Mouse (Mus musculus) embryonic facial prominence, embryonic 15.5 days (tissue): ENCODE data around the gene Hspb6. TPM values are rescaled to one million over a fixed set of nuclear protein-coding genes. Genes with fewer than 3 reads are reported as not detected.

Source experiments
- ATAC-seq: fragments of 200-750 bp; cut with Nextera tagmentation; 2 replicates; pipeline ENCODE4 v1.8.0; 2017; ENCODE audit warnings: low read depth, moderate TSS enrichment; ENCODE audit not compliant: insufficient number of reproducible peaks, low FRiP score, low TSS enrichment
- H3K27ac ChIP-seq: fragments of 300-500 bp; sonication (generic); replicated peaks from 2 replicates; pipeline ENCODE4 v1.5.1; 2015; ENCODE audit warnings: mild to moderate bottlenecking, inconsistent platforms
- H3K27me3 ChIP-seq: fragments of 300-500 bp; sonication (generic); 2 replicates; pipeline ENCODE4 v1.6.1; 2015; ENCODE audit warnings: inconsistent platforms
- H3K36me3 ChIP-seq: fragments of 300-500 bp; sonication (generic); 2 replicates; pipeline ENCODE4 v1.6.1; 2015; ENCODE audit warnings: mild to moderate bottlenecking, inconsistent platforms
- H3K4me1 ChIP-seq: fragments of 300-500 bp; sonication (generic); 2 replicates; pipeline ENCODE4 v1.6.1; 2015; ENCODE audit warnings: inconsistent platforms
- H3K4me2 ChIP-seq: fragments of 300-500 bp; sonication (generic); replicated peaks from 2 replicates; pipeline ENCODE4 v1.6.1; 2015; ENCODE audit warnings: mild to moderate bottlenecking, inconsistent platforms
- H3K4me3 ChIP-seq: fragments of 300-500 bp; sonication (generic); replicated peaks from 2 replicates; pipeline ENCODE4 v1.5.1; 2015; ENCODE audit warnings: mild to moderate bottlenecking, inconsistent platforms
- H3K9ac ChIP-seq: fragments of 300-500 bp; sonication (generic); 2 replicates; pipeline ENCODE4 v1.6.1; 2015; ENCODE audit warnings: inconsistent platforms
- H3K9me3 ChIP-seq: fragments of 300-500 bp; sonication (generic); replicated peaks from 2 replicates; pipeline ENCODE4 v1.6.1; 2016; ENCODE audit warnings: inconsistent platforms
- WGBS: fragments of 180-500 bp; shearing (Covaris S2); methylation state at CpG from one replicate; pipeline ENCODE4 v1.1.7; 2015; 5-methylcytosine and 5-hydroxymethylcytosine counted together
- microRNA-seq: library from miRNA; unstranded; fragments of <30 nt; microRNA quantifications from one replicate; pipeline ENCODE4, GENCODE M21; 2016; ENCODE audit warnings: borderline number of aligned reads
- polyA plus RNA-seq: library from polyadenylated mRNA; unstranded; fragments of >200 nt; fragmentation: Nextera tagmentation; extraction: Ambion mirVana; gene quantifications from 2 replicates; pipeline ENCODE4 v1.2.1, GENCODE M21; 2015

The Hspb6 gene
- polyA plus RNA-seq, 1 experiment from 2014 or later: 22.2 TPM

DNA sequence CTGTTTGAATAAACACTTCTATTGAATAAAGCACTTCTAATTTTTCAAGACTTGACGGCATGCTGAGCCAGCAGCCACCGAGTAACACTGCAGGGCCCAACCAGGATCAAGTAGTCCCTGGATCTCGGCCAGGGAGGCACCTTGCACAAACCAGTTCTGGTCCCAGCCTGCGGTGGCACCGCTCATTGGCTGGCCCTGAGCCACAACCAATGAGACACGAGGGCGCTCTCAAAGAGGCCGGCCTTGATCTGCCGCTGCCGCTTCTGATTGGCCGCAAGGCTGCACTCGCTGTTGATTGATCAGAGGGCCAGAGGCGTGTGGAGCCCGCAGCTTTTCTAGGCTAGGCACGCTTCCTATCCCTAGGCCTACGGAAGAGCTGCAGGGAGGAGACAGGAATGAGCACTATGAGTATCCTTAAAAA, 48.0 kb downstream of the Hspb6 start:
- Histone ChIP-seq H3K27ac (peak overlapping the region; percentile 55), H3K4me2 (0 out of 2 replicates have a peak overlapping the region, but pooled peaks have one; percentile 6), H3K36me3 (no peaks in the 10 kb centered on the region), H3K27me3 (no peaks in the 10 kb centered on the region), H3K4me1 (peaks cover 3% of the 10 kb centered on the region; the same call in 1 of the 2 replicates), H3K9me3 (no peaks in the 10 kb centered on the region), H3K9ac (no peak overlapping the region), H3K4me3 (no peak overlapping the region)
- 1% methylated on average over 16 of the region's 16 CpGs for WGBS
- peak; percentile 85 for ATAC-seq

DNA sequence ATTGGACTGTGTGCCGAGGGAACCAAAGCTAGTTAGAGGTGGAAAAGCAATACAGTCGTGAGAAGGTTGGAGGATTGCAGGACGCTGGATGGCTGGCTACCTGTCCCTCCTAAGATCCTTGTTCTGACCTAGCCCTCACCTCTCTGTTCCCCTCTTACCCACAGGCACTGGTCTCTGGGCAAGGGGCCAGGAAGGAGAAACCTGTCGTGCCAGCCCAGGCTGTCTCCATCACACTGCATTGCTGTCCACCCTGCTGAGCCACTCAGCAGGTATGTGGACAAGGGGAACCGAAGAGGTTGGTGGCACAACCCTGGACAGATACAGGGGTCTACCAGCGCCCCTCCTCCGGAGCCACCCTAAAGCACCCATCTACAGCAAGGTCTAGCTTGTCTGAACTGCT, 48.7 kb downstream of the Hspb6 start:
- H3K9ac ChIP-seq: no peak overlapping the region
- H3K9me3 ChIP-seq: no peaks in the 10 kb centered on the region
- ATAC-seq: no peak
- H3K27ac ChIP-seq: peak overlapping the region; percentile 24; the same call in 1 of the 2 replicates
- peaks cover 3% of the 10 kb centered on the region; the same call in 1 of the 2 replicates for H3K4me1 ChIP-seq
- no peak overlapping the region for H3K4me3 ChIP-seq
- no peaks in the 10 kb centered on the region for H3K36me3 ChIP-seq
- H3K27me3 ChIP-seq: no peaks in the 10 kb centered on the region
- no peak overlapping the region for H3K4me2 ChIP-seq
- WGBS: 63% methylated on average over 7 of the region's 7 CpGs

GRCm38 (mm10) chr7:30602583-30602982, 50.6 kb downstream of the Hspb6 start:
- no peak for ATAC-seq
- H3K9me3 ChIP-seq: no peaks in the 10 kb centered on the region
- 0 out of 2 replicates have a peak overlapping the region, but pooled peaks have one; percentile 44 for H3K27ac ChIP-seq
- 13% methylated on average over 3 of the region's 3 CpGs for WGBS
- no peaks in the 10 kb centered on the region for H3K36me3 ChIP-seq
- no peaks in the 10 kb centered on the region for H3K27me3 ChIP-seq
- no peak overlapping the region for H3K4me3 ChIP-seq
- no peak overlapping the region for H3K9ac ChIP-seq
- H3K4me1 ChIP-seq: peaks cover 3% of the 10 kb centered on the region; the same call in 1 of the 2 replicates
- no peak overlapping the region for H3K4me2 ChIP-seq

GRCm38 (mm10) chr7:30604424-30604823, 52.4 kb downstream of the Hspb6 start:
- Histone ChIP-seq H3K4me1 (peaks cover 10% of the 10 kb centered on the region; the same call in 1 of the 2 replicates), H3K27ac (no peak overlapping the region), H3K27me3 (no peaks in the 10 kb centered on the region), H3K4me2 (no peak overlapping the region), H3K36me3 (no peaks in the 10 kb centered on the region), H3K9ac (no peak overlapping the region), H3K4me3 (no peak overlapping the region), H3K9me3 (no peaks in the 10 kb centered on the region)
- no peak for ATAC-seq
- WGBS: 42% methylated on average over 8 of the region's 8 CpGs

DNA sequence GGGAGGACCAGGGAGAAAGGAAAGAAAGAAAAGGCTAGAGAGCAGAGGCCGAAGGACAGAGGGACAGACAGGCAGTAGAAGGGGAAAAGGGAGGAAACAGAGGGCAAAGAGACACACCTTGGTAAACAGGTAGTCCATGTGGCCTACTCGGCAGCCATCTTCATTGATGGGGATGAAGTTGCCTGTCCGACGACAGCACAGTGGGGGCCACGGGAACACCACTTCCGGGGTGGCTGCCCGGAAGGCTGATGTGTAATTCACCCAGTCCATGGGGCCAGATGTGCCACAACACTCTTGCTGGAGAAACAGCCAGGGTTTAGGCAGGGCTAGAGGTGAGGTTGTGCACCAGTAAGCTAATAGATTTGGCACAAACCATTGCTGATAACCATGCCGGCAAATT, 53.0 kb downstream of the Hspb6 start:
- no peaks in the 10 kb centered on the region for H3K27me3 ChIP-seq
- WGBS: 84% methylated on average over 8 of the region's 8 CpGs
- H3K9me3 ChIP-seq: no peaks in the 10 kb centered on the region
- no peak overlapping the region for H3K27ac ChIP-seq
- ATAC-seq: no peak
- H3K9ac ChIP-seq: no peak overlapping the region
- H3K36me3 ChIP-seq: no peaks in the 10 kb centered on the region
- no peak overlapping the region for H3K4me3 ChIP-seq
- H3K4me1 ChIP-seq: peaks cover 7% of the 10 kb centered on the region; the same call in 1 of the 2 replicates
- H3K4me2 ChIP-seq: no peak overlapping the region

Small RNAs within 50 kb of the gene (microRNA-seq; reads per million reads assigned to microRNA genes)
- 1.0 reads per million for gene Gm38670
- not detected for gene Mir3569

Other genes starting within 250 kb of the Hspb6 start
- 84.9 and 92.8 TPM in 2 replicates for gene Alkbh6, start 243.5 kb upstream of the Hspb6 start, polyA plus RNA-seq
- 30.5 and 36.9 TPM in 2 replicates for gene Syne4, start 237.4 kb upstream of the Hspb6 start, polyA plus RNA-seq
- 0.60 and 1.9 TPM in 2 replicates for gene E130208F15Rik, start 230.4 kb upstream of the Hspb6 start, polyA plus RNA-seq
- 17.9 and 18.8 TPM in 2 replicates for gene Sdhaf1, start 228.3 kb upstream of the Hspb6 start, polyA plus RNA-seq
- gene Lrfn3, start 189.4 kb upstream of the Hspb6 start, polyA plus RNA-seq: 5.7 and 6.6 TPM in 2 replicates
- gene Tyrobp, start 138.4 kb upstream of the Hspb6 start, polyA plus RNA-seq: 95.4 and 103 TPM in 2 replicates
- gene Hcst, start 132.3 kb upstream of the Hspb6 start, polyA plus RNA-seq: 2.2 and 2.4 TPM in 2 replicates
- 1.7 and 1.8 TPM in 2 replicates for gene Nfkbid, start 130.4 kb upstream of the Hspb6 start, polyA plus RNA-seq
- 52.0 and 61.3 TPM in 2 replicates for gene Aplp1, start 106.6 kb upstream of the Hspb6 start, polyA plus RNA-seq
- 1.1 and 1.3 TPM in 2 replicates for gene Kirrel2, start 94.5 kb upstream of the Hspb6 start, polyA plus RNA-seq
- 0.17 TPM in 2 replicates for gene Nphs1, start 93.9 kb upstream of the Hspb6 start, polyA plus RNA-seq
- gene Prodh2, start 58.6 kb upstream of the Hspb6 start, polyA plus RNA-seq: not detected in 2 replicates
- gene Arhgap33, start 17.1 kb upstream of the Hspb6 start, polyA plus RNA-seq: 12.2 and 16.2 TPM in 2 replicates
- gene Proser3, start 121 bp downstream of the Hspb6 start, polyA plus RNA-seq: 11.6 and 17.6 TPM in 2 replicates
- gene Lin37, start 7.7 kb downstream of the Hspb6 start, polyA plus RNA-seq: 45.6 and 46.8 TPM in 2 replicates
- 83.7 and 86.6 TPM in 2 replicates for gene U2af1l4, start 11.1 kb downstream of the Hspb6 start, polyA plus RNA-seq
- 11.0 and 15.0 TPM in 2 replicates for gene Gm49396, start 11.2 kb downstream of the Hspb6 start, polyA plus RNA-seq
- 136 and 140 TPM in 2 replicates for gene Psenen, start 11.4 kb downstream of the Hspb6 start, polyA plus RNA-seq
- 5.3 and 6.1 TPM in 2 replicates for gene Igflr1, start 13.2 kb downstream of the Hspb6 start, polyA plus RNA-seq
- 10.8 and 11.6 TPM in 2 replicates for gene Kmt2b, start 36.5 kb downstream of the Hspb6 start, polyA plus RNA-seq
- gene Zbtb32, start 46.7 kb downstream of the Hspb6 start, polyA plus RNA-seq: 1.5 and 1.8 TPM in 2 replicates
- gene Upk1a, start 60.7 kb downstream of the Hspb6 start, polyA plus RNA-seq: 0.54 and 0.75 TPM in 2 replicates
- gene Cox6b1, start 74.0 kb downstream of the Hspb6 start, polyA plus RNA-seq: 848 and 867 TPM in 2 replicates
- gene Etv2, start 83.7 kb downstream of the Hspb6 start, polyA plus RNA-seq: not detected in 2 replicates
- gene Rbm42, start 98.1 kb downstream of the Hspb6 start, polyA plus RNA-seq: 126 and 129 TPM in 2 replicates
- 37.8 and 41.2 TPM in 2 replicates for gene Haus5, start 112.8 kb downstream of the Hspb6 start, polyA plus RNA-seq
- gene Pmis2, start 119.4 kb downstream of the Hspb6 start, polyA plus RNA-seq: not detected in 2 replicates
- 0.41 and 0.64 TPM in 2 replicates for gene 2200002J24Rik, start 146.7 kb downstream of the Hspb6 start, polyA plus RNA-seq
- 0.29 and 0.63 TPM in 2 replicates for gene Atp4a, start 160.0 kb downstream of the Hspb6 start, polyA plus RNA-seq
- 191 and 200 TPM in 2 replicates for gene Tmem147, start 177.4 kb downstream of the Hspb6 start, polyA plus RNA-seq
- gene Gapdhs, start 191.5 kb downstream of the Hspb6 start, polyA plus RNA-seq: 0.48 and 1.0 TPM in 2 replicates
- gene Sbsn, start 199.3 kb downstream of the Hspb6 start, polyA plus RNA-seq: 163 and 182 TPM in 2 replicates
- 491 and 576 TPM in 2 replicates for gene Dmkn, start 211.6 kb downstream of the Hspb6 start, polyA plus RNA-seq
- gene Krtdap, start 235.7 kb downstream of the Hspb6 start, polyA plus RNA-seq: 1,669 and 1,901 TPM in 2 replicates